Mouse (Mus musculus) gastrocnemius, postnatal 14 days (tissue): ENCODE measurements around the gene Dock9. TPM values are rescaled to one million over a fixed set of nuclear protein-coding genes. Genes with fewer than 3 reads are reported as not detected.

Experiments used
- DNase-seq: peaks from one replicate; pipeline ENCODE4 v3.0.0; 2021; ENCODE audit warnings: mixed read lengths
- intact Hi-C: fragments of 180-260 bp; cut with DNase I; formaldehyde crosslinking; loops from one replicate; pipeline ENCODE4 v1.15.1; 2025; ENCODE audit warnings: low total_unique reads
- total RNA-seq, 2 experiments: library from RNA; stranded (reverse); gene quantifications; 2 replicates each; pipeline ENCODE4 v1.2.3; 2021

Gene Dock9
- total RNA-seq, 2 experiments from 2014 or later, result 23.3 to 29.3 TPM

DNA sequence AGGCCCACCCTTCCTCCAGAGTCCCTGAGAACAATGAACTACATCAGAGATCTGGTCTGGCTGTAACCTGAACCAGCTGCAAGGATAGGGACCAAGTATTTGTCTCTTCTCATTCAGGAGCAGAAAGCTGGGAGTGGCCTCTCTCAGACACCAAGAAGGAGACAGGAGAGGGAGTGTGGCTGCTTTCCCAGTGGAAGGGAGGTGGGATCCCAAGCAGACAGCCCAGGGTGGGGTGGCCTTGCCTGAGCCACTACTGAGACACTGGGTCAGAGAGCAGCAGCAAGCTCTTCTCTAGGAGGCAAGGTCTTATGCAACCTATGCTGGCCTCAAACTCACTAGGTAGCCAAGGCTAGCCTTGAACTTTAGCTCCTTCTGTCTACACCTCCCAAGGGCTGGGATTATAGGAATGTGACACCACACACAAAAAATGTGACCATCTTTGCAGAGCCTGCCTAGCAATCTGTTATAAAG is 121.5 kb downstream of the Dock9 start:
- intact Hi-C loops, result no loop called here
- DNase-seq, result peak; percentile 70

DNA sequence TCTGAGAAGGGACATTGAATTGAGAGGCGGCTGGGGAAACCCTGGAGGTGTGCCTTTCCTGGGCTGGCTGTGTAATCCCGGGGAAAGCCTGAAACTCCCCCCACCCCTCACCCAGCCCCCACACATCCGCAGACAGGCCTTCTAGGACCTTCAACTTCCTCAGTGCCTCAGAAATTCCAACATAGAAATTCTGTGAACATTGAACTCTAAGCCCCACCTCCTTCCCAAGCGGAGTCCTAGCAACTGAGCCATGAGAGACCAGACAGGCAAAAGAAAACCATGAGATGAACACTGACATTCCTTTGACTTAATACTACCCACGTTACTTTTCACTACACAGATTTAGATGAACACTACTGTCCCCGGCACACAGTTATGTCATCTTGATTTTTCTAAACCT is 122.1 kb downstream of the Dock9 start:
- intact Hi-C loops, result no loop called here
- no peak for DNase-seq

- DNase-seq, result no peak
- intact Hi-C loops, result no loop called here
These were observed 122.5 kb downstream of the Dock9 start for GRCm38 (mm10) chr14:121675146-121675545.

- intact Hi-C loops, result no loop called here
- DNase-seq, result no peak
These were observed 127.6 kb downstream of the Dock9 start for GRCm38 (mm10) chr14:121670016-121670415.

GRCm38 (mm10) chr14:121666641-121667274 is 130.9 kb downstream of the Dock9 start:
- intact Hi-C loops, result no loop called here

GRCm38 (mm10) chr14:121665693-121666273 is 131.9 kb downstream of the Dock9 start:
- no peak for DNase-seq
- intact Hi-C loops, result no loop called here

More at GRCm38 (mm10) chr14:121666641-121667274, 130.9 kb downstream of the Dock9 start:
- no peak for DNase-seq

GRCm38 (mm10) chr14:121663913-121664312 is 133.7 kb downstream of the Dock9 start:
- intact Hi-C loops, result no loop called here
- DNase-seq, result no peak

DNA sequence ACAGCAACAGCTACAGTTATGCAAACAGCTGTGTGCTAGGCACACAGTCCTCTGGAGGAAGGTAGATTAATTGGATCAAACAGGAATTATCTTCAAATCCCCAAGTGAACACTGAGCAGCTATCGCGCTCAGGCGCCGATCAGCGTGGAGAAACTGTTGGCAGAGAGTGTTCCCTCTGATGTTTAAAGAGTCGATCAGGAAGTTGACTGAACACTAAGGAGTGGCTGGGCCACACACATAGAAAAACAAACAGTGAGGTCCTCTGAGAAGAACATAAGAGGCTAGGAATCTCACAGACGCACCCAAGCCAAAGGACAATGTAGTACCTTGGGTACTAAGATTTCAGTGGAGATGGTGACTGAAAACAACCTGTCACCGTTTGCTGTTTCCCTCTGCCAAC is 136.7 kb downstream of the Dock9 start:
- intact Hi-C loops, result no loop called here
- no peak for DNase-seq

- DNase-seq, result no peak
- intact Hi-C loops, result no loop called here
These were observed 137.3 kb downstream of the Dock9 start for GRCm38 (mm10) chr14:121660167-121660894.

GRCm38 (mm10) chr14:121659061-121659824 is 138.4 kb downstream of the Dock9 start:
- intact Hi-C loops, result no loop called here
- DNase-seq, result no peak

GRCm38 (mm10) chr14:121658537-121658936 is 139.1 kb downstream of the Dock9 start:
- intact Hi-C loops, result no loop called here
- no peak for DNase-seq

DNA sequence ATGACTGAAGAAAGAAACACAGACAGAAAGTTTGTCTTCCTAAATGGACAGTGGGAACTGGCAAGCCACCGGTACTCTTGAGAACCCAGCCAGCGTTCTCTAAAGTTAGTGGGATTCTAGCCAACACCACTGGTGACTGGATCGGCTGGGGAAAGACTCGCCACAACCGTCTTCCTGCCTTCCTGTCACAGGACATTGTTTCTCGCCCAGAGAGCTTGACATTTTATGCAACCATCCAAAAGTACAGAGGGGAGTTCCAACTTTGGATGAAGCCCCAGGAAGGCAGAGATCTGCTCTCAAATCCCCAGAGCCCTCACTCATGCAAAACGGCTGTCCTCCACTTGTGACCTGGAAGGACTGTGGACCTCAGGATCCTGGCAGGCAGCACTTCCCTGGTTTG is 140.0 kb downstream of the Dock9 start:
- DNase-seq, result no peak
- intact Hi-C loops, result no loop called here

DNA sequence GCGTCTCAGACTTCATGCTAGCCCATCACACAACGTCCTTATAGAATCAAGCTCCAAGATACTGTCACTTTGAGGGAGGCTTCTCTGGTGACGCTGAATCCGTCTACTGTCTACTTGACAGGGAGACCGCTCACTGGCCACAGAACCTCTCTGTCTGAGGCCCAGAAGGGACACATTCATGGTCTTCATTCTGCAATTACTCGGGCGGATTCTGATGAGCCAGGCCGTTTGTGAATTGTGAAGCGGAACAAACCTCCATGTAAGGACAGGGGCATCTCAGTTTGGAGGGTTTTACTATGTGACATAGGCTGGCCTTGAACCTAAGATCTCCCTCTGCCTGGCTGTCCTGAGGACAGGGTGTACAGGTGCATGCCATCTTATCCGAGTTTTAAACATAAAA is 140.7 kb downstream of the Dock9 start:
- intact Hi-C loops, result no loop called here
- no peak for DNase-seq

DNA sequence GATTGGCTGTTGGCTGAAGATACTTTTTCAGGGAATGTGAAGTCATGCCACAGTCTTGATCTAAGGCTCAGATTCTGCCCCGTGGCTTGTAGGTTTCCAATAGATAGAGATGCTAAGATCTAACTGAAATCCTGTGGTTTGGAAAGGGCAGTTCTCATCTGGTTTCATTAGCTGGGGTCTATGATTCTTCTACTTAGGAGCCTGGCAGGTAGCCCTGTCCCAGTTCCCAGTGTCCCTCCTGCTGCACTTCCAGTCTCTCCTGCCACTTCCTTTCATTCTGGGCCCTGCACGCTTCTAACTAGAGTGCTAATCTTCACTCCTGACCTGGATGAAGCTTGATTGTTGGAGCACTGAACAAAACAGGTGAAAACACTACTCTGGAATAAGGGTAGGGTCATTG is 142.7 kb downstream of the Dock9 start:
- no peak for DNase-seq
- intact Hi-C loops, result no loop called here

- no peak for DNase-seq
- intact Hi-C loops, result no loop called here
These were observed 143.1 kb downstream of the Dock9 start for GRCm38 (mm10) chr14:121654416-121654967.

- intact Hi-C loops, result no loop called here
These were observed 143.9 kb downstream of the Dock9 start for GRCm38 (mm10) chr14:121653717-121654116.

GRCm38 (mm10) chr14:121653241-121653640 is 144.4 kb downstream of the Dock9 start:
- DNase-seq, result no peak

More at GRCm38 (mm10) chr14:121653717-121654116, 143.9 kb downstream of the Dock9 start:
- no peak for DNase-seq

DNA sequence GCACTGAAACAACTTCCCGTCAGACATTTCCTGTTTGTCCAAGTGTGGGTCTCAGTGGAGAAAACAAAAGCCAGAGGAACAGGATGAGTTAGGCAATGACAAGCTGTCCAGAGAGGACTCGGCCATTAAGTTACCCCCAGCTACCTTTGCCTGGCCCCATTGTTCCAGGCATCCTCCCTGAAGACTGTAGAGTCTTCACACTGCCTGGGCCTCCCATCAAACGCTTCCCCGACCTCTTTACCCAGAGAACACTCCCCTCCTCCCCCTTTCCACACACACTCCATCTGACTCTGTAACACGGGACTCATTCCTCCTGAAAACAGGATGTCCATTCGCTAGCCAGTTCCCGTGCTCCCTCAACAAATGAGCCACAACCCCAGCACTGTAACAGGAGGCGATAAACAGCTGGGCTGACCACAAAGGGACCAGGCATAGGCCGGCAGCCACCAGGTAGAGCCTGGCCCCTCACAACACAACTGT is 149.0 kb downstream of the Dock9 start:
- intact Hi-C loops, result no loop called here
- DNase-seq, result peak; percentile 34

More at GRCm38 (mm10) chr14:121653241-121653640, 144.4 kb downstream of the Dock9 start:
- intact Hi-C loops, result no loop called here

- no peak for DNase-seq
- intact Hi-C loops, result no loop called here
These were observed 149.9 kb downstream of the Dock9 start for GRCm38 (mm10) chr14:121647693-121648092.
